14 mouse cellular contexts compared by ENCODE assay signal in genomic region chr3:152245273-152245910, GRCm38 (mm10). TPM values are rescaled to one million over a fixed set of nuclear protein-coding genes. Genes with fewer than 3 reads are reported as not detected.
DNase-seq lines count a peak whose midpoint lies in the region; ATAC-seq and TF ChIP-seq lines count a peak whose summit lies in the region.
"Had no signal": no experiment of that assay in that cellular context is flagged by ENCODE, and none has a peak within 500 bp of the region (broad histone marks: within the 10 kb centered on the region; RNA-seq: fewer than 3 reads in every experiment).

No protein-coding gene starts in this region.

- peaks cover 24% of the 10 kb centered on the region for H3K36me3 ChIP-seq in heart, adult 2 months (ENCODE audit: control insufficient read depth, insufficient read depth, low read length)
- H3K36me3 ChIP-seq in forebrain, embryonic 16.5 days (ENCODE audit: control insufficient read depth, insufficient read depth), result no peaks in the 10 kb centered on the region
- H3K36me3 ChIP-seq in midbrain, embryonic 10.5 days, result peaks cover 8% of the 10 kb centered on the region; the same call in 1 of the 2 replicates

- H3K27ac ChIP-seq in heart, adult 2 months, result no peak overlapping the region
- H3K27ac ChIP-seq in forebrain, embryonic 16.5 days (ENCODE audit: low read length), result no peak overlapping the region
- H3K27ac ChIP-seq in midbrain, embryonic 10.5 days (replicated peaks), result no peak overlapping the region
- H3K27ac ChIP-seq: limb, embryonic 13.5 days had no signal

- H3K4me3 ChIP-seq in heart, adult 2 months, result no peak overlapping the region
- H3K4me3 ChIP-seq in forebrain, embryonic 16.5 days (replicated peaks; ENCODE audit: low read length), result no peak overlapping the region
- H3K4me3 ChIP-seq in midbrain, embryonic 10.5 days, result no peak overlapping the region
- H3K4me3 ChIP-seq: erythroblast, embryonic 14.5 days; limb, embryonic 13.5 days had no signal

- no peak overlapping the region for H3K4me2 ChIP-seq in forebrain, embryonic 16.5 days (ENCODE audit: low read length)
- H3K4me2 ChIP-seq: limb, embryonic 13.5 days had no signal

- WGBS in heart, adult 2 months, result 66% methylated on average over 5 of the region's 5 CpGs
- 68% methylated on average over 5 of the region's 5 CpGs for WGBS in forebrain, embryonic 16.5 days
- WGBS in midbrain, embryonic 10.5 days, result 78% methylated on average over 5 of the region's 5 CpGs

- H3K79me2 ChIP-seq in heart, adult 2 months (replicated peaks; ENCODE audit: control insufficient read depth, insufficient read depth, low read length), result no peaks in the 10 kb centered on the region

- TF ChIP-seq EP300 in heart, adult 2 months (IDR thresholded peaks at IDR 0.05; ENCODE audit: insufficient read depth, low read depth, low read length), result no peak

- no peak for TF ChIP-seq POLR2A in heart, adult 2 months (IDR thresholded peaks at IDR 0.05; ENCODE audit: insufficient read depth, low read depth, low read length)

- DNase-seq in heart, adult 2 months, result no peak
- no peak for DNase-seq in heart, postnatal 36 days
- peak; percentile 39 for DNase-seq in 3T3-L1 (ENCODE audit: low read depth, low spot score)
- peak; percentile 42 for DNase-seq in Muller cell, postnatal 12 days (ENCODE audit: inconsistent ontology term)
- no peak for DNase-seq in midbrain, embryonic 10.5 days (ENCODE audit: low spot score)
- DNase-seq in cerebellum, adult 11-12 months, result no peak
- no peak for DNase-seq in kidney, adult 11 months
- DNase-seq: heart, postnatal 14 days; kidney, adult 8-10 months; right cerebral cortex, postnatal 25 days; thymus, postnatal 4 days had no signal

- H3K9ac ChIP-seq in heart, adult 2 months (ENCODE audit: low read depth, low read length), result no peak overlapping the region
- H3K9ac ChIP-seq in forebrain, embryonic 16.5 days (replicated peaks; ENCODE audit: low read depth, low read length), result no peak overlapping the region
- H3K9ac ChIP-seq: limb, embryonic 13.5 days had no signal

- TF ChIP-seq CTCF in heart, adult 2 months (IDR thresholded peaks at IDR 0.05), result peak; percentile 25; the same call in 1 of the 2 replicates

- no peaks in the 10 kb centered on the region for H3K9me3 ChIP-seq in forebrain, embryonic 16.5 days (ENCODE audit: control insufficient read depth, low read length)
- no peaks in the 10 kb centered on the region for H3K9me3 ChIP-seq in midbrain, embryonic 10.5 days (replicated peaks)
- H3K9me3 ChIP-seq: limb, embryonic 13.5 days had no signal

- H3K4me1 ChIP-seq in heart, adult 2 months (ENCODE audit: control insufficient read depth, insufficient read depth, low read length), result no peaks in the 10 kb centered on the region; the same call in 1 of the 2 replicates
- 0 out of 2 replicates have a peak, but pooled peaks cover 3% of the 10 kb centered on the region for H3K4me1 ChIP-seq in forebrain, embryonic 16.5 days (replicated peaks; ENCODE audit: control insufficient read depth, insufficient read depth, low read length)
- no peaks in the 10 kb centered on the region for H3K4me1 ChIP-seq in midbrain, embryonic 10.5 days
- H3K4me1 ChIP-seq: limb, embryonic 13.5 days had no signal

- intact Hi-C loops in heart, adult 2 months (cut with DNase I), result no loop called here
- intact Hi-C loops in heart, postnatal 36 days (cut with DNase I), result no loop called here

- peak; percentile 75 for ATAC-seq in forebrain, embryonic 16.5 days

- no peaks in the 10 kb centered on the region for H3K27me3 ChIP-seq in heart, adult 2 months (ENCODE audit: control insufficient read depth, insufficient read depth, low read length)
- no peaks in the 10 kb centered on the region for H3K27me3 ChIP-seq in forebrain, embryonic 16.5 days (replicated peaks; ENCODE audit: control insufficient read depth, insufficient read depth, low read length)
- no peaks in the 10 kb centered on the region for H3K27me3 ChIP-seq in midbrain, embryonic 10.5 days (ENCODE audit: low read depth, poor library complexity, severe bottlenecking)
- H3K27me3 ChIP-seq: limb, embryonic 13.5 days had no signal

RNA-seq across cellular contexts. Expression of gene Nexn, which starts 20.8 kb away (rescaled TPM):
- total RNA-seq in heart, adult 2 months (2021), result 100 to 1,000 TPM; 316 to 339 TPM
- 16.4 and 27.2 TPM in 2 replicates for polyA plus RNA-seq in heart, adult 2 months (2012; rRNA removed)
- total RNA-seq in heart, postnatal 36 days (2021), result 100 to 1,000 TPM; 341 to 349 TPM
- 2.2 and 5.1 TPM in 2 replicates for polyA plus RNA-seq in forebrain, embryonic 16.5 days (2015; fragmentation: Nextera tagmentation; extraction: Ambion mirVana)
- 3.0 and 4.5 TPM in 2 replicates for polyA plus RNA-seq in midbrain, embryonic 10.5 days (2016; fragmentation: Nextera tagmentation; extraction: Ambion mirVana)
- polyA plus RNA-seq: erythroblast, embryonic 14.5 days had no signal

RNA-seq across cellular contexts. Expression of gene Fubp1, which starts 35.2 kb away (rescaled TPM):
- total RNA-seq in heart, adult 2 months (2021), result 10 to 100 TPM; 54.2 to 58.0 TPM
- polyA plus RNA-seq in heart, adult 2 months (2012; rRNA removed), result 39.4 and 61.3 TPM in 2 replicates
- total RNA-seq in heart, postnatal 36 days (2021), result 10 to 100 TPM; 50.8 to 56.1 TPM
- polyA plus RNA-seq in forebrain, embryonic 16.5 days (2015; fragmentation: Nextera tagmentation; extraction: Ambion mirVana), result 297 and 302 TPM in 2 replicates
- polyA plus RNA-seq in midbrain, embryonic 10.5 days (2016; fragmentation: Nextera tagmentation; extraction: Ambion mirVana), result 411 and 422 TPM in 2 replicates

RNA-seq across cellular contexts. Expression of gene Dnajb4, which starts 35.3 kb away (rescaled TPM):
- 100 to 1,000 TPM in 1 of 2 experiments, 10 to 100 TPM in 1; 98.4 to 102 TPM for total RNA-seq in heart, adult 2 months (2021)
- 18.1 and 43.8 TPM in 2 replicates for polyA plus RNA-seq in heart, adult 2 months (2012; rRNA removed)
- total RNA-seq in heart, postnatal 36 days (2021), result 100 to 1,000 TPM in 1 of 2 experiments, 10 to 100 TPM in 1; 98.1 to 111 TPM
- polyA plus RNA-seq in forebrain, embryonic 16.5 days (2015; fragmentation: Nextera tagmentation; extraction: Ambion mirVana), result 36.3 and 39.8 TPM in 2 replicates
- 20.1 and 22.6 TPM in 2 replicates for polyA plus RNA-seq in midbrain, embryonic 10.5 days (2016; fragmentation: Nextera tagmentation; extraction: Ambion mirVana)

Comparison
In these comparisons a context has a peak if more than half of its experiments do, and no peak if none do; other contexts are left out.
1. DNase-seq: peak in 3T3-L1 (single experiment) and Muller cell, postnatal 12 days (single experiment); none in heart, adult 2 months (0 of 2), heart, postnatal 36 days (0 of 2), midbrain, embryonic 10.5 days (single experiment), cerebellum, adult 11-12 months (single experiment) and kidney, adult 11 months (single experiment).